Mouse (Mus musculus) testis, postnatal 10 days (tissue): ENCODE results near the gene Igfbpl1.

Source experiments
- DNase-seq: peaks from one replicate; pipeline ENCODE4 v3.0.0; 2021; ENCODE audit warnings: low spot score

The Igfbpl1 gene

DNA sequence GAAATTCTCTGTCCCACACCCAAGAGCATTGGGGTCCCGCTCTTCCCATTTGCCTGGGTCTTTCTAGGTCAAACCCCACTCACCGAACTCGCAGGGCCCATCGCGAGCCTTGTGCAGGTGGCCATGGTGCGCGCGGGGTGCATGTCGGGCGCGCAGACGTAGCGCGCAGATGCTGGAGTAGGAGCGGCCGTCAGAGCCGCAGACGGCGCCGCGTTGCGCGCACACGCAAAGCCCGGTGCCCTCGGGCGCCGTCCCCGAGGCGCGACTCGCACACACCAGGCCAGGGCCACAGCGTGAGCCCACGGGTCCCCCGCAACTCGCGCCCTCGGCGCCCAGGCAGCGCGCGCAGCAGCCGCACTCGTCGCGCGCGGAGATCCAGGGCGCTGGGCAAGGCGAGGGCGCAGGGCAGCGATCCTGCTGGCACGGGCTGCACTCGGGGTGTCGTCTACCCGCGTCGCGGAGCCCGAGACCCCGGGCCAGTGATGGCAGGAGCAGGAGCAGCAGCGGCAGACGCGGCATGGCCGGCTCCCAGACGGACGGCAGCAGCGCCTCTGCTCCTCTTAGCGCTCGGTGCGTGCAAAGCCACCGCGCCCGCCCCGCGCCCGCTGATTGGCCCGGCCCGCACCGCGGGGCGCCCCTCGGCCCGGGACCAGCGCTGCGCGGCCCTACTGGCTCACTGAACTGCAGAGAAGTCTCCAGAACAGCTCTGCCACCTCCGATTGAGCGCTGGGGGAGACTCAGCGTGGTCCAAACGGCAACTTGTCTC, at the start of gene Igfbpl1:
Igfbpl1 (minus strand) TSS at position 649 of the 766 bp plus-strand sequence.
- no peak for DNase-seq

DNA sequence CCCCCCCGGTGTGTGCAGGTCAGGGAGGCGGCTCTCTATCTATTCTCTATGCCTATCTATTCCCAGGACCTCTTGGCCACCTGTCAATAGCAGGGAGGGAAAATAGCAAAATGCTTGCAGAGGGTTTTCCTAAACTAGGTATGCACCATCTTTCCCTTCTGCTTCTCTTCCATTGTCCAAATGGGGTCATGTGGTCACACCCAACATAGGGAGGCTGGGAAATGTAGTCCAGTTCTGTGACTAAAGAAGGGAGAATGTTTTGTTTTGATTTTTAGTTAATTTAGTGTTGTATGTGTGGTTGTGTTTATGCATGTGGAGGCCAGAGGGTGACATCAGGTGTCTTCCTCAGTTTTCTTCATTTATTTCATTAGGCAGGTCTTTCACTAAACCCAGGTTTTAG, 45.4 kb upstream of the Igfbpl1 start:
- DNase-seq, result no peak

DNA sequence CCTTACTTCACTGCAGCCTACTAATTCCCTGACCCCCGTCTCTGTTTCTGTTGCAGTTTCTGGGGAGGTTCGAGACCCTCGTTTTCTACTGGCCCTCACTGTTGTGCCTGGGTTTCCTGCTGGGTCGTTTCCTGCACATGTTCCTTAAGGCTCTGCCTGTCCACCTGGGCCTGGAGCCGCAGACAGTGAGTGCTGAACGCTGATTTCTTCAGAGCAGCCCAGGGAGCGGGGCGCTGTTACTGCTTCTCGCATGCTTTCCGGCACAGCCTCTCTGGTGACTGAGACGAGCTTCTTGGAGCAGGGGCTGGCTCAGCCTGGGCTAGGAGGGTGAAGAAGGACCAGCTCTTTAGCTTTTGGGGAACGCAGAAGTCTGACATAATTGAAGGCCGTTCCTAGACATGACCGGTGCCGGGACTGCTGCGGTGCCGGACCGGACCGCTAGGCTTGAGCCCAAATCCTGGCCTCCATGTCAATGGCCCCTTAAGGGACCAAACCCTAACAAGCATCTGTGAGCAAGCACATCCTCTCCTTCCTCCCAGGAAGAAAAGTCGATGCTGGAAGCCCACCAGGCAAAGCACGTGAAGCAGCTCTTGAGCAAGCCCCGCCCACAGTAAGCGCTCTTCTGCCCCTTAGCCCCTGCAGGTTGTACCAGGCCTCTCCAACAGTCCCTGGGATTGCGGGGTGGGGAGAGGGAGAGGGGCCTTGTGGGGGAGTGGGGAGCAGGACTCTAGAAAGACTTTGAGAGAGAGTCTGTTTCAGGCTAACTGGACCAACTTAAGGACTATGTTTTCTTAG, 42.5 kb upstream of the Igfbpl1 start:
- DNase-seq, result no peak

DNA sequence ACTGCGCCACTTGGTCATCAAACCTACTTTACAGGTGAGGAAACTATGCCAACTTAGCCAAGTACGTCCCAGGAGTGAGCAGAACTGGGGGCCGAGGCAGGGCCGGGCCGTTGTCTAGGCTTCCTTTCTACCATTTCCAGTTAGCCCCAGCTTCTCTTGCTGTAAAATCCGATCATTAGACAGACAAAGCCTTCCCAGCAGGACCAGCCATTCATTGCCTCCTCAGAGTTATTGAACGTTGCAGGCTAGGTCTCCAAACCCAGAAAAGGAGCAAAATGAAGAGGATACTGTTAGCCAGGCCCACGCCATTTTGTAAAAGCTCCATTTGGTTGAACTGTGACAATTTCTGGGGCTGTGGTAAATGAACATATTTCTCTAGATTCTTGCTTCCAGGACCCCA, 40.7 kb upstream of the Igfbpl1 start:
- no peak for DNase-seq

DNA sequence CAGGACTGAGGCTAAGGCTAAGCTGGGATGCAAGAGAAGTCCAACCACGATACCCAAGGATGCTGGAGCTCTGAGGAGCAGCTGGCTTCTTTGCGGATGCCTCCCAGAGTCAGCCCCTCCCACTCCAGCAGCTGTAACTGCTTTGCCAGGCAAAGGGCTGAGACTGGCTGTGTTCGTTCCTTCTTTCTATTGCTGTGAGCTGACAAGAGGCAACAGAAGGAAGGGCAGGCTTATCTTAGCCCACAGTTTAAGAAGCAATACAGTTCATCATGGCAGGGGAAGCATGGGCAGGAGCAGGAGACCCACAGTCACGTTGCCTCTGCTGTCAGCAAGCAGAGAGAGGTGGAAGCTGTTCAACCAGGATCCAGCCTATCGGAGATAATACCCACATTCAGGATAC, 34.4 kb upstream of the Igfbpl1 start:
- DNase-seq, result no peak

DNA sequence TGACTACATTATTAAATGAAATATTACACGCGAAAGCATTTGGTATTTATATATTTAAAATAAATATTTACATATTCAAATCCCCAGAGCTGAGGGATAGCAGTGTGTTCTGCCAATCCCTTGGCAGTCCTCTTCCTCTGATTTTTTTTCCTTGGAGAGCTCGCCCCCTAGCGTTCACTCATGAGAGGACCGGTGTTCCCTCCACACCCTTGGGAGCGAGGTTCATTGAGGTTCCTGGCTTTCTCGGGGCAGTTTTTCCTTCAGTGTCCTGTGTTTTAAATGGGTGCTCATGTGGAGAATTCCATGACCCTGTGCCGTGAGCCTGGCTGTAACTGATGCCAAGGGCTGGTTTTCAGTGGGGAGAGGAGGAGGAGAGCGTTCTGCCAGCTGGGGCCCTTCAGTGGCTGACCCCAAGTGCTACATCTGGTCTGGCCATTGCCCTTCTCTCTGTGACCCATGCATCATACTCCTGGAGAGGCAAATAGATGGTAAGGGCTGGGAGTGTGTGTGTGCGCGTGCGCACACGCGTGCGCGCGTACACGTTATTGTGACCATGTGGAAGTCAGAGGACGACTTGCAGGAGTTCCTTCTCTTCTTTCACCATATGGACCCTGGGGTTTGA, 29.2 kb upstream of the Igfbpl1 start:
- DNase-seq, result peak; percentile 87

DNA sequence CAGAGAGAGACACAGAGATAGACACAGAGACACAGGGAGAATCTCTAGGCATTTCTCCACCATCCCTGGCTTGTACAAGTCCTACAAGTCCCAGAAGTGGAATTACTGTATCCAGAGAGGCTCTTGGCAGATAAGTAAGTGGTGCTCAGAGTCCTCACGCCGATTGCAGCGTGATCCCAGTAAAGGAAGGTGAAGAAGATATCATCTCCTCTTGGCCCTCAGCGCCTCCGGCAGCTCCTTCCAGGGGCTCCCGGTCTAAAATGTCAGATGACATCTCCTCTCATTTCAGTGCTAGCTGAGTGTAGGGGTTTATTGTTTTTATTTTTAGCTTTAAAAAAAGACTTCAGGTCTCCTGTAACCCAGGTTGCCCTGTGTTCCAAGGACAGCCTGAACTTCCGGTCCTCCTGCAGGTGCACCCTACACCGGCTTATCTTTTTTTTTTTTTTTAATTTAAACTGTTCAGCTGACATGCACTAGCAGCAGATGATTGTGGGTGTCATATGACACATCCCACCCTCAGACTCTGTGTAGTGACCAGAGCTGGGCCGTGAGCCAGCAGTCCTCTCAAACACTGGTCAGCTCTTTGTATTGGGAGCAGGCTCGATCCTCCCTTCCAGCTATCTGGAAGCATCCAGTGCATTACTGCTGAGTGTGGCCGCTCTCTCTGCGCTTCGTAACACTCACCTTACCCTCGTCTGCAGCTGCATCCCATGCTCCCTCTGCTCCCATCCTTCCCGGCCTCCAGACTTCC, 26.9 kb upstream of the Igfbpl1 start:
- peak; percentile 46 for DNase-seq

DNA sequence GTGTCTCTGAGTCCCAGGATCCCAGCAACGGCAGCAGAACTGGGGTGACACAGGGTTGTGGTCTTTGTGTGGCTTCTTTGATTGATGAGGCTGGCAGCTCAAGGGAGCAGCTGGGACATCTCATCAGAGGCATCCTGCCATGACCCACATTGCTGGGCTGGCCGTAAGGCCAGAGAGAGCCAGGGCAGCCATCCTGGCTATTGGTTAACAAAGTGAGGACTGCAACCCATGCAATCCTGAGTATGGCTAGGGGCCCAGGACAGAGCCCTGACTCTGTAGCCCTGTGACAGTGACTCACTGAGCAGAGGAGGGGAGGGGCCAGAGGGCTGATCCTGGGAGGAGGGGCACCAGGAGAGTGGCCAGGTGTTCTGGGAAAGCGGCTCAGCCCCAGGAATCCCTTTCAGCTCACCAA, 24.9 kb upstream of the Igfbpl1 start:
- no peak for DNase-seq

DNA sequence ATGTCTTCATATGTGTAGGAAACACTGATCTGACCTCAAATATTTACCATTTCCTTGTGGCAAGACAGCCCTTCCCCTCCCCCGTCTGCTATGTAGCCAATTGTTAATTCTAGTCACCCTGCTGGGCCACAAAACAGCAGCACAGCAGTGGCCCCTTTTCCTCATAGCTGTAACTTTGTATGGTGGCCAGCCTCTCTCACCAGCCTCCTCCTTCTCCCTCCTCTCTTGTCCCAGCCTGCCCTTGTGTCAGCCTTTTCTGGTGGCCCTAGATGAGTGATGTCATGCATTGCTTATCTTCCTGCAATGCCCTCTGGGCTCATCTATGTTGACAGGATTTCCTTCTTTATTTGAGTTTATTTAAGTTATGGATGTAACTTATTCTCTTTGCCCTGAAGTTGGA, 22.7 kb upstream of the Igfbpl1 start:
- no peak for DNase-seq

DNA sequence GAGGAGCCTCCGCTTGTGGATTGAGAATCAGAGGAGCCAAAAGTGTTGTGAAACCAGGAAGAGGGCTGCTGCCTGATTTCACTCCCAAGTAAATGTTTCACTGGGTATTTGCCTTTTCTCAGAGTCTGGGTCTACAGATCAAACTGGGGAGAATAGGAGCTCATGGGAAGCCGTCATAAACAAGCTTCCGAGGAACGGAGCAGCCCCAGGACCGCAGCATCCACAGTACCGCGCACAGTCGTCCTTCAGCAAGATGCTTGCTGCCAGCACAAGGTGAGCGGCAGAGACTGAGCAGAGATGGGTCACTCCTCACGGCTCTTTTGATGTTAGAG, 22.1 kb upstream of the Igfbpl1 start:
- DNase-seq, result no peak

DNA sequence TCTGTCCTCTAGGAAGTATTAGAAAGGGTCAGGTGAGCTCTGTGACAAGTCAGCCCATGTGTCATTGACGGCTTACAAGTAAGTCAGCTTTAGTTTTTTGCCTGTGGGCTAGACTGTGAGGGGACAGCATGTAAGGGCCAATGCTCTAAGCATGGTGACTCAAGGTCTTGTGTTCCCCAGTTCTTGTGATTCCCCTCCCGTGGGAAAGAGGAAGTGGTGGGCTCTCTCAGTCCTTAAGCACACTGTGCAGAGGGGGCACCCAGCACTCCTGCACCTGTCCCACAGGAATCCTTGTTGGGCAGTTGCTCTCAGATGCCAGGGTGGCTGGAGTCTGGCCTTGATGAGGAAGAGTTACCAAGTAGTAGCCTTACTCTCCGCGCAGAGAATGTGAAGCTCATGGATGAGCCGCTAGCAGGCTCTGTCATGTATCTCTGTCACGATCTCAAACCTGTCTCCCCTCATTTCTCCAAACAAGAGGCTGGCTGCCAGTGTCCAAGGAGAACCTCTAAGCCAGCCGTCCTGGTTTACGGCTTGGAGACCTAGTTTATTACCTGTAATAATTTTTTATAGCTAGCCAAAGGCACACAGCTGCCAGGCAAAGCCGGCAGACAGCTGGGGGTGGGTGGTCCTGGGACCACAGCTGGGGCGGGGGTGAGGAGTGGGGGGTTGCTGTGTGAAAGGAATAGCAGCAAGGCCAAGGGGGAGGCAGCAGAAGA, 21.5 kb upstream of the Igfbpl1 start, which contains the start of gene Stra6l:
Stra6l (plus strand) TSS at position 556 of the 716 bp plus-strand sequence.
- no peak for DNase-seq

DNA sequence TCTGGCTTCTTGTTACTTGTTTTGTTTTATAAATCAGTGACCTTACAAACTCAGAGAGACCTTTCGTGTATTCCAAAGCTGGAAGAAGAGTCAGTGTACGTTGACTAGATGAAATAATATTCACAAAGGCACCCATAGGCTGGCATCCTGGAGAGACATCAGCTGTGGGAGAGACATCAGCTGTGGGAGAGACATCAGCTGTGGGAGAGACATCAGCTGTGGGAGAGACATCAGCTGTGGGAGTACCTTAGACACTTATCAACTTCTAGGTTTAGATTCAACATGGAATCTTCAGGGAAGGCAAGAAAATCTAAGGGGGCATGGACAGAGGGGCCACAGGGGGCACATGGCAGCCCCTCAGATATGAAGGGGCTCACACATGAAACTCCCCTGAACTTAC, 19.5 kb upstream of the Igfbpl1 start:
- DNase-seq, result no peak

DNA sequence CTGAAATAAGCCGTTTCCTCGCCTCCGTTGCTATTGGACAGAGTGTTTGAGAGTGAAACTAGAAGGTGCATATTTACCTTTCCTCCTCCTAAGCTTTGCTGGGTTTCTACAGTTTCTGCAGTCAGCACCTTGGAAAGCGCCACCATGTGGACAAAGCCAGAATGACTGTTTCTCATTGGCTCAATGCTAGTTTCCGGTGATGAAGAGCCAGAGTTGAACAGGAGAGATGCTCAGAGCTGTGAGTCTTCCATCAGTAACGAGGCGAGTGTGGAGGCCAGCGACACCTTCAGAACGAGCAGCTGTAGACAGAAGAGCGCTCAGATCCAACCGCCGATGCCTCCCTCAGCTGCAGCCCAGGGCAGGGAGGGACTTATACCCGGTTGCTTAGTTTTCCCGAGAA, 17.6 kb upstream of the Igfbpl1 start:
- DNase-seq, result peak; percentile 66

DNA sequence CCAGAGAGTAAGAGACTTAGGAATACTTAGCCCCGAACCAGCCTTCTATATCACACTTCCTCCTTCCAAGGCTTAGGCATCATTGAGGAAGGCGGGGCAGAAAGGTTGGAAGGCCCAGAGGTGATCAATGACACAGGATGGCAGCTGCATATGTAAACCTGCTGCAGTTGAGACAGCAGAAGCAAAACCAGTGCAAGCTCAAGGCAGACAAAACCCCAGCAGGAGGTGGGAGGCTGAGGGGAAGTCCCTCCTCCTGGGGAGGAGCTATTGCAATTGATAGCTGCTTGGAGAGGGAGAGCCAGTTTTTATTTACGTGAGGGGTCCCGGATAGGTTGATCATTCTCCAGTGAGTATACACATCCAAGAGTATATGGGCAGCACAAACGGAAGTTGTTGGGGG, 6.7 kb upstream of the Igfbpl1 start:
- DNase-seq, result no peak

DNA sequence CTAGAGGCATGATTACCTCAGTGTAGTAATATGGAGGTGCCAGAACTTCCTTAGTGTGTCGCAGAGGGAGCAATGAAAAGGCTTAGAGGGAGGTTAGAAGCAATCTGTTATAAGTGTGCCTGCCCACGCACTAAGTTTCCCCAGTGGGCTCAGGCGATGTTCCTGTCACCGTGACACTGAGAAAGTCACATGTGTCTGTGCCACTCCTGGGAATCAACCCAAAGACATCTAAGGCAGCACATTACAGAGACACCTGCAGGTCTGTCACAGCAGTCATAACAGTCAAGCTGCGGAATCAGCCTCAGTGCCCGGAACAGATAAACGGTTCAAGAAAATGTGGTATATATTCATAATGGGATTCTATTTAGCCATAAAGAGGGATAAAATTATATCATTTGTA, 5.3 kb upstream of the Igfbpl1 start:
- DNase-seq, result no peak

DNA sequence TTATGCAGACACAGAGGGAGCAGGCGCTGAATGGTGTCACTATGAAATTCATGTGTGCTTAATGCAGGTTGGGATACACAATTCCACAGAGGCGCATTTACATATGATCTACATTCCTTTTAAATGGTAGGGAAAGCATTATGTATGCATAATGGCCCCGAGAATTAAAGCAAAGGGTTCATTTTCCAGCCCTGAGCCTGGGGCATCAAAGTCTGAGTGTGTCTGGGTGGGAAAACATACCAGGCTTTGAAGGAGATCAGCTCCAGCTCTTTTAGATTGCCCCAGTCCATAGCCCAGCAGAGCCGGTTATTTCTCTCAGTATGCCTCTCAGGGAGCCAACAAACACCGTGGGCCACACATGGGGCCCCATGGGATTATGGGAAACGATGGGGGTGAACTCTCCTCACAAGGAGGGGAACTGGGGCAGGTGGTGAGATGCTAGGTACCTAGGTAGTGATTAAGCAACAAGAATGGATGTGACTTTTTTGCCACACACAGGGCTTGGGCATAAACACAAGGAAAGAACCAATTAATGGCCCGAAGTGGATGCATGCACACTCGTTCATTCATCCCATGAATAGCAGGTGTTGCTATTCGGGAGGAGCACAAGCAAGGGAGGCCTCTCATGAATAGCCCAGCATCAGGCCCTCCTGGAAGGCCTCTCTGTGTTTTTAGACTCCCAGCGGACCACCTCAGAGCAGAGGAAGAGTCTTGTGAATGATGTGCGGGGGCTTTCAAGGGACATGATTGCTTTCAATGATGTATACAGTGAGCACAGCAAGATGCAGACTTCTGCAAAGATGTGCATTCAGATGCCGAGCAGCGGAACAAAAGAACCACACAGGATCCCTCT, 3.4 kb upstream of the Igfbpl1 start:
- no peak for DNase-seq

DNA sequence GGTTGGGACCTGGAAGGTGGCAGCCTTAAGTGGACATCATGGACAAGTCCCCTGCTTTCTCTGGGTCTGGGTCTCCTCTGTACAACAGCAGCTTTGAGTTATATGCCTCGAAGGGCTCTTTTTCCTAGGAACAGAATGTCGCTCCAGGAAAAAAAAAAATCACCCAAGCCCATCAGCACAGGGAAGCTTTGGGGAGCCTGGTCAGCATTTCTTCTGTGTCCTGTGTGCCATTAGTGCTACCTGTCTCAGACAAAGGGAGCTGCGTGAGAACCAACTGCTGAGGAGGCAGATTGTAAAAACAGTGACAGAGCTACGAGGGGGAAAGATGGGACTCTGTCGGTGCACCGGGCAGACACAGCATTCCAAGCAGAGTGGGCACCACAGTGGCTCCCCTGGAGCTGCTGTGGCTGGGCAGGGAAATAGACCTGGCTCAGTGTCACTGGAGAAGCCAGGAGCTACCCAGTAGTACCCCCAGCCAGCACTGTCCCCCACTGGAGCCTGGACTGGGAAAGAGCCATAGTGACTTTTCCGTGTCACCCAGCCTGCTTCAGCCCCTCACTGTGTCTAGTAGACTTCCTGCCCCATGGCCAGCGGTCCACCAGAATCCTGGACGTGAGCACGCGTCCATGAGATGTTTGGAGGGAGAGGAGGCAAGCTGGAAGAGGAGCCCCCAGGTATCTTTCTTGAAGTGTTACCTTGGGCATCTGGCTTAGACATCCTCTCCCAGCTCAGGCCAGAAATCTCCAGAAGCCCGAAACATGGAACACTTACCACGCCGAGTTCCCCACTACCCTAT, 1.8 kb downstream of the Igfbpl1 start:
- no peak for DNase-seq

DNA sequence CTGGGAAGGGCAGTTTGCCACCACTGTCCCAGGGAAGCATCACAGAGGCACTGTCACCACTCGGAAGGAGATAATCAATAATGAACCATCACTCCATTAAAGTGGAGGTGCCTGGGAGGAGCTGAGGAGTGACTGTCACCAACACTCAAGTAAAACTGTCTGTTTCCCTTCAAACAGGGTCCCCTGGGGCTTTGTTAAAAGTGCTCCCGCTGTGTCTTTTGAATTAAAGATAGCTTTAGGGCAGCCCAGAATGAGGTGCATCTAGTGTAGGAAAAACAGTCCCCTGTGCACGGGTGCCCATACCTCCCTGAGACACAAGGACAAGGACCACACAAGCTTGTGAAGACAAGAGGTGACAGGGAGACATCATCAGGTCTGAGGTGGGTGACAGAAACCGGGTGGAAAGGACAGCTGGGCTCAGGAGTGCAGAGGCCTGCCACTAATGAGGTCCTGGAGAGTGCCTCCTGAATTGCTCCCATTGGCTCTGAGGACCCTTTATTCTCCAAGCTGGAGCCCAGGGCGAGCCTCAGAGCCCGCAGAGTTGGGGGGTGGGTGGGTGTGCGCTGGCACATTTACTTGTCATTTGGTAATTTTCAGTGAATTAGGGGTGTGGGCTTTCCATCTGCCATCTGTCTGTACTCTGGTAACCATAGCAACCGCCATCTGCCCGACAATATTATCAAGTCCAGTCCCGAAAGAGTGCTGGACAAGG, 2.5 kb downstream of the Igfbpl1 start:
- DNase-seq, result no peak
